Mouse (Mus musculus): ENCODE measurements at regions not wholly inside any gene's neighbourhood (a gene's known extent, or its start where the extent isn't known, plus 50 kb on each side); places are given as distances from the start of the nearest gene placed in this dataset.

- TF ChIP-seq POLR2A (IDR thresholded peaks at IDR 0.05; ENCODE audit: insufficient read depth, low read length) (no peak), CTCF (IDR thresholded peaks at IDR 0.05; ENCODE audit: low read depth, low read length) (no peak), EP300 (IDR thresholded peaks at IDR 0.05; ENCODE audit: insufficient read depth, low read depth, low read length) (no peak)
Observed at GRCm38 (mm10) chr16:95202126-95202883, 55.1 kb upstream of the Kcnj15 start.
